Mouse (Mus musculus) testis, adult 2 months (tissue): ENCODE measurements at regions not wholly inside any gene's neighbourhood (a gene's known extent, or its start where the extent isn't known, plus 50 kb on each side); places are given as distances from the start of the nearest gene placed in this dataset.

ENCODE experiments used
- H3K27ac ChIP-seq: fragments of 200-500 bp; 2 replicates; pipeline ENCODE4 v1.5.1; 2012; ENCODE audit warnings: low read depth, low read length; ENCODE audit not compliant: control insufficient read depth, insufficient read depth
- H3K27me3 ChIP-seq: fragments of 200-500 bp; 2 replicates; pipeline ENCODE4 v1.6.1; 2012; ENCODE audit warnings: mild to moderate bottlenecking, low read length, moderate library complexity; ENCODE audit not compliant: control insufficient read depth, insufficient read depth
- H3K36me3 ChIP-seq: fragments of 200-500 bp; 2 replicates; pipeline ENCODE4 v1.6.1; 2012; ENCODE audit warnings: mild to moderate bottlenecking, low read length; ENCODE audit not compliant: control insufficient read depth, insufficient read depth
- H3K4me1 ChIP-seq: fragments of 200-500 bp; 2 replicates; pipeline ENCODE4 v1.6.1; 2012; ENCODE audit warnings: low read length; ENCODE audit not compliant: control insufficient read depth, insufficient read depth
- H3K4me3 ChIP-seq: fragments of 200-500 bp; 2 replicates; pipeline ENCODE4 v1.5.1; 2012; ENCODE audit warnings: low read depth, mild to moderate bottlenecking, low read length, moderate library complexity, mixed read lengths; ENCODE audit not compliant: control insufficient read depth
- CTCF ChIP-seq: fragments of 200-500 bp; IDR thresholded peaks from 2 replicates; pipeline ENCODE4 v1.5.1; 2012; ENCODE audit warnings: low read depth, mild to moderate bottlenecking, inconsistent platforms, low read length, moderate library complexity; ENCODE audit not compliant: control insufficient read depth, insufficient read depth, insufficient replicate concordance
- POLR2A ChIP-seq: fragments of 200-500 bp; IDR thresholded peaks from 2 replicates; pipeline ENCODE4 v1.6.1; 2012; ENCODE audit warnings: low read depth, mild to moderate bottlenecking, inconsistent platforms, low read length, moderate library complexity; ENCODE audit not compliant: control insufficient read depth

GRCm38 (mm10) chr11:84697521-84697920, 121.8 kb downstream of the Mrm1 start:
- Histone ChIP-seq H3K36me3 (no peaks in the 10 kb centered on the region), H3K4me1 (peaks cover 10% of the 10 kb centered on the region), H3K4me3 (no peak overlapping the region), H3K27ac (no peak overlapping the region), H3K27me3 (no peaks in the 10 kb centered on the region)
- TF ChIP-seq CTCF (no peak), POLR2A (no peak)

- Histone ChIP-seq H3K27me3 (no peaks in the 10 kb centered on the region), H3K4me1 (no peaks in the 10 kb centered on the region), H3K4me3 (no peak overlapping the region), H3K27ac (no peak overlapping the region), H3K36me3 (no peaks in the 10 kb centered on the region)
- TF ChIP-seq CTCF, result no peak
- no peak for TF ChIP-seq POLR2A
Observed at GRCm38 (mm10) chr11:84692638-84693037, 126.7 kb downstream of the Mrm1 start.

GRCm38 (mm10) chr11:84691410-84692148, 127.7 kb downstream of the Mrm1 start:
- Histone ChIP-seq H3K4me3 (no peak overlapping the region), H3K4me1 (no peaks in the 10 kb centered on the region), H3K36me3 (no peaks in the 10 kb centered on the region), H3K27me3 (no peaks in the 10 kb centered on the region), H3K27ac (no peak overlapping the region)
- TF ChIP-seq CTCF, result no peak
- TF ChIP-seq POLR2A, result no peak

GRCm38 (mm10) chr11:84686473-84686872, 132.8 kb downstream of the Mrm1 start:
- no peak overlapping the region for H3K4me3 ChIP-seq
- H3K4me1 ChIP-seq, result no peaks in the 10 kb centered on the region
- H3K36me3 ChIP-seq, result no peaks in the 10 kb centered on the region
- H3K27me3 ChIP-seq, result no peaks in the 10 kb centered on the region
- TF ChIP-seq CTCF, result no peak
- no peak for TF ChIP-seq POLR2A
- H3K27ac ChIP-seq, result no peak overlapping the region

GRCm38 (mm10) chr11:84684325-84684724, 135.0 kb downstream of the Mrm1 start:
- TF ChIP-seq POLR2A (no peak), CTCF (no peak)
- Histone ChIP-seq H3K4me1 (no peaks in the 10 kb centered on the region; the same call in 1 of the 2 replicates), H3K27me3 (no peaks in the 10 kb centered on the region), H3K36me3 (no peaks in the 10 kb centered on the region), H3K4me3 (no peak overlapping the region), H3K27ac (no peak overlapping the region)

GRCm38 (mm10) chr11:84682931-84683330, 136.4 kb downstream of the Mrm1 start:
- H3K4me1 ChIP-seq, result no peaks in the 10 kb centered on the region; the same call in 1 of the 2 replicates
- H3K36me3 ChIP-seq, result no peaks in the 10 kb centered on the region
- no peak overlapping the region for H3K27ac ChIP-seq
- H3K27me3 ChIP-seq, result no peaks in the 10 kb centered on the region
- H3K4me3 ChIP-seq, result no peak overlapping the region
- TF ChIP-seq POLR2A (no peak), CTCF (no peak)

GRCm38 (mm10) chr11:84676377-84677078, 142.8 kb downstream of the Mrm1 start:
- no peak overlapping the region for H3K27ac ChIP-seq
- H3K36me3 ChIP-seq, result no peaks in the 10 kb centered on the region
- H3K27me3 ChIP-seq, result no peaks in the 10 kb centered on the region
- H3K4me3 ChIP-seq, result no peak overlapping the region
- no peak for TF ChIP-seq POLR2A
- no peak for TF ChIP-seq CTCF
- no peaks in the 10 kb centered on the region; the same call in 1 of the 2 replicates for H3K4me1 ChIP-seq
